Mouse (Mus musculus) midbrain, embryonic 10.5 days (tissue): ENCODE data around the gene Crebzf. TPM values are rescaled to one million over a fixed set of nuclear protein-coding genes. Genes with fewer than 3 reads are reported as not detected.

Experiments
- polyA plus RNA-seq: library from polyadenylated mRNA; unstranded; fragments of >200 nt; fragmentation: Nextera tagmentation; extraction: Ambion mirVana; gene quantifications from 2 replicates; pipeline ENCODE4 v1.2.1, GENCODE M21; 2016

Crebzf gene
- polyA plus RNA-seq, 1 experiment from 2014 or later: 26.6 TPM

Other genes starting within 250 kb of the Crebzf start
- gene Ccdc83, start 177.0 kb upstream of the Crebzf start, polyA plus RNA-seq: not detected in 2 replicates
- 3.8 and 4.3 TPM in 2 replicates for gene Sytl2, start 140.5 kb upstream of the Crebzf start, polyA plus RNA-seq
- gene Ccdc89, start 16.2 kb upstream of the Crebzf start, polyA plus RNA-seq: 2.8 and 3.3 TPM in 2 replicates
- gene Tmem126a, start 14.5 kb downstream of the Crebzf start, polyA plus RNA-seq: 143 and 146 TPM in 2 replicates
- gene Tmem126b, start 33.3 kb downstream of the Crebzf start, polyA plus RNA-seq: 41.2 and 43.6 TPM in 2 replicates
- 1.1 and 1.7 TPM in 2 replicates for gene Dlg2, start 33.9 kb downstream of the Crebzf start, polyA plus RNA-seq